Mouse (Mus musculus): ENCODE results near the gene Inhbe. TPM values are rescaled to one million over a fixed set of nuclear protein-coding genes. Genes with fewer than 3 reads are reported as not detected.

The Inhbe gene
- not detected in 2 replicates for polyA plus RNA-seq (2014; fragmentation: Nextera tagmentation; extraction: Ambion mirVana)

DNA sequence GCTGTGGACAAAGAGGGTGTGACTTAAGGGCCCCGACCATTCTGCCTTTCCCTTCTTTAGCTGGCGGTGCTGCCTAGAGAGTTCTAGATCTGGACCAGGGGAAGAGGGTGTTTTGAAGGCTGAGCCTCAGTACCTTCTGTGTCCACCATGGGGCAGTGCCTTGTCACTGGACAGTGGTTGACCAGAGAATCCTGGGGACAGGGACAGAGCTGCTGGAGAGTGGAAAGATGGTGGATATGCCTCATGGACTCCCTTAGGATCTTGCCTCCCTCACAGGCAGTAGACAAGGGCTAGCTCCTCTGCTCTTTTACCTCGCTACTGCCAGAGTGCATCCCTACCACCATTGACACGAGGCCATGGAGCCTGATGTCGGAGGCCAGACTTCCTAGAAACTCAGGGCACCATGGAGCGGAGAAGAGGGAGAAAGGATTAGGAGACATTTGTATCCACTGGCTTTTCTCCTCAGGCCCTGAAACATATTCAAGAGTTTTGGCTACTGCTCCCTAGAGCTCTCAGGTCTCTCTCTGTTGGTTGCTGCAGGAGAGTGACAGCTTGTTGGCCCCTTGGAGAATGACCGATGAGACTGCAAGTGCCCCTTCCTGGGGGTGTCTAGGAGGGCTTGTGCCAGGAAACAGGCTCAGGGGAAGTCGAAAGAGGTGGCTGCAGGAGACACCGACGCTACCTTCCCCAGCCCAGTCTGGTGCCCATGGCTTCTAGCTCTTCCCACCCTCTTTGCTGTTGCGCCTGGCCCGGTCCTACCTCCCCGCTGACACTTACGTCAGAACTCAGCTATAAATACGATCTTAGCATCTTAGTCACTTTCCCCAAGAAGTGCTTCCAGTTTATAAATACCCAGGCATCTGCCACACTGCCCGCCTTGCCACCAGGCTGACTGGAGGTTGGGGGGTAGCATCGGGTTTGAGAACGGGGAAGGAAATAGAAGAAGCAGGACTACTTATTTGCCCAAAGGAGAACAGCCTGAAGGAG, at the start of gene Inhbe:
Gene Inhbe (minus strand): TSS at position 503 of the 987 bp plus-strand sequence.
- no peak for DNase-seq (ENCODE audit: low spot score)
- 85% methylated on average over 18 of the region's 18 CpGs for WGBS
- H3K4me3 ChIP-seq (ENCODE audit: low read depth, low read length) = no peak within 1 kb of the TSS
- H3K27ac ChIP-seq (ENCODE audit: low read depth) = no peak within 1 kb of the TSS
- no peaks in the 10 kb centered on the region for H3K4me1 ChIP-seq (replicated peaks; ENCODE audit: control insufficient read depth, insufficient read depth, low read length)
- H3K9me3 ChIP-seq (ENCODE audit: control insufficient read depth, low read length) = no peaks in the 10 kb centered on the region
- H3K9ac ChIP-seq (ENCODE audit: low read length) = no peak within 1 kb of the TSS
- no peak for ATAC-seq (replicated peaks; ENCODE audit: low FRiP score, low TSS enrichment, low read depth)
- H3K36me3 ChIP-seq (ENCODE audit: control insufficient read depth, insufficient read depth, low read length) = no peaks in the 10 kb centered on the region
- H3K27me3 ChIP-seq (replicated peaks; ENCODE audit: control insufficient read depth, insufficient read depth, low read length) = 0 out of 2 replicates have a peak, but pooled peaks cover 3% of the 10 kb centered on the region
- no peak within 1 kb of the TSS for H3K4me2 ChIP-seq (ENCODE audit: low read length)

DNA sequence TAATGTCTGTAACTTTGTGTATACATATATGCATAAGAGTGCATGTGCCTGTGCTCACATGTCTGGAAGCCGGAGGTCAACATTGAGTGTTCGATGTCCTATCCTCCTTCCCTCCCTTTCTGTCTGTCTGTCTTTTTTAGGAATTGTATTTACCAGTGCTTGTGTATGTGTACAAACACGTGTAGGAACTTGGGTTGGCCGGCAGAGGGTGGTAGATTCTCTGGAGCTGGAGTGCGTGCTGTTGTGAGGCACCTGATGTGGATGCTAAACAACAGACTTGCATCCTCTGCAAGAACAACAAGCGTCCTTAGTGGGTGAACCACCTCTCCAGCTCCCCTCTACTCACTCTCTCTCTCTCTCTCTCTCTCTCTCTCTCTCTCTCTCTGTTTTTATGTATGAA, 37.6 kb upstream of the Inhbe start:
- WGBS = 85% methylated on average over 6 of the region's 6 CpGs

DNA sequence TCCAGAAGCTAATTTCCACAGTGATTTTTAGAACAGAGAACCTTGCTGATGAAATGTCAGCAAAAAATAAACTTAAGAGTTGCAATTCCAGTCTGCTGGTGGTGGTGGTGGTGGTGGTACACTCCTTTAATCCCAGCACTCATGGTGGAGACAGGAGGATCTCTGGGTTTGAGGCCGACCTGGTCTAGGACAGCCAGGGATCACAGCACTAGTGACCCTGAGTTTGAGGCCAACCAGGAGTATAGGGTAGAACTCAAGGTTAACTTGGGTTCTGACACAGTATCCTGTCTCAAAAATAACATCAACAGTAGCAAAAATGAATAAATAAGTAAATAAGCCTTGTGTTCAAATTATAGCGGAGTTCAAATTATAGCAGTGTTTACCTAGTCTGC, 27.5 kb upstream of the Inhbe start:
- H3K9me3 ChIP-seq (ENCODE audit: control insufficient read depth, low read length) = no peaks in the 10 kb centered on the region
- H3K4me3 ChIP-seq (ENCODE audit: low read depth, low read length) = peak overlapping the region; percentile 70
- H3K9ac ChIP-seq (ENCODE audit: low read length) = peak overlapping the region; percentile 84
- peak overlapping the region; percentile 74 for H3K4me2 ChIP-seq (ENCODE audit: low read length)
- 48% methylated on average over 2 of the region's 2 CpGs for WGBS
- no peak for ATAC-seq (replicated peaks; ENCODE audit: low FRiP score, low TSS enrichment, low read depth)
- H3K4me1 ChIP-seq (replicated peaks; ENCODE audit: control insufficient read depth, insufficient read depth, low read length) = peaks cover 21% of the 10 kb centered on the region
- no peak for DNase-seq (ENCODE audit: low spot score)
- no peaks in the 10 kb centered on the region for H3K27me3 ChIP-seq (replicated peaks; ENCODE audit: control insufficient read depth, insufficient read depth, low read length)
- no peaks in the 10 kb centered on the region for H3K36me3 ChIP-seq (ENCODE audit: control insufficient read depth, insufficient read depth, low read length)
- H3K27ac ChIP-seq (ENCODE audit: low read depth) = peak overlapping the region; percentile 90

More for the DNA sequence above, 37.6 kb upstream of the Inhbe start:
- Histone ChIP-seq H3K9me3 (ENCODE audit: control insufficient read depth, low read length) (no peaks in the 10 kb centered on the region), H3K4me3 (ENCODE audit: low read depth, low read length) (no peak overlapping the region), H3K4me2 (ENCODE audit: low read length) (no peak overlapping the region), H3K4me1 (replicated peaks; ENCODE audit: control insufficient read depth, insufficient read depth, low read length) (no peaks in the 10 kb centered on the region), H3K27me3 (replicated peaks; ENCODE audit: control insufficient read depth, insufficient read depth, low read length) (no peaks in the 10 kb centered on the region), H3K9ac (ENCODE audit: low read length) (no peak overlapping the region), H3K27ac (ENCODE audit: low read depth) (no peak overlapping the region), H3K36me3 (ENCODE audit: control insufficient read depth, insufficient read depth, low read length) (peaks cover 27% of the 10 kb centered on the region)
- DNase-seq (ENCODE audit: low spot score) (no peak), ATAC-seq (replicated peaks; ENCODE audit: low FRiP score, low TSS enrichment, low read depth) (no peak)

DNA sequence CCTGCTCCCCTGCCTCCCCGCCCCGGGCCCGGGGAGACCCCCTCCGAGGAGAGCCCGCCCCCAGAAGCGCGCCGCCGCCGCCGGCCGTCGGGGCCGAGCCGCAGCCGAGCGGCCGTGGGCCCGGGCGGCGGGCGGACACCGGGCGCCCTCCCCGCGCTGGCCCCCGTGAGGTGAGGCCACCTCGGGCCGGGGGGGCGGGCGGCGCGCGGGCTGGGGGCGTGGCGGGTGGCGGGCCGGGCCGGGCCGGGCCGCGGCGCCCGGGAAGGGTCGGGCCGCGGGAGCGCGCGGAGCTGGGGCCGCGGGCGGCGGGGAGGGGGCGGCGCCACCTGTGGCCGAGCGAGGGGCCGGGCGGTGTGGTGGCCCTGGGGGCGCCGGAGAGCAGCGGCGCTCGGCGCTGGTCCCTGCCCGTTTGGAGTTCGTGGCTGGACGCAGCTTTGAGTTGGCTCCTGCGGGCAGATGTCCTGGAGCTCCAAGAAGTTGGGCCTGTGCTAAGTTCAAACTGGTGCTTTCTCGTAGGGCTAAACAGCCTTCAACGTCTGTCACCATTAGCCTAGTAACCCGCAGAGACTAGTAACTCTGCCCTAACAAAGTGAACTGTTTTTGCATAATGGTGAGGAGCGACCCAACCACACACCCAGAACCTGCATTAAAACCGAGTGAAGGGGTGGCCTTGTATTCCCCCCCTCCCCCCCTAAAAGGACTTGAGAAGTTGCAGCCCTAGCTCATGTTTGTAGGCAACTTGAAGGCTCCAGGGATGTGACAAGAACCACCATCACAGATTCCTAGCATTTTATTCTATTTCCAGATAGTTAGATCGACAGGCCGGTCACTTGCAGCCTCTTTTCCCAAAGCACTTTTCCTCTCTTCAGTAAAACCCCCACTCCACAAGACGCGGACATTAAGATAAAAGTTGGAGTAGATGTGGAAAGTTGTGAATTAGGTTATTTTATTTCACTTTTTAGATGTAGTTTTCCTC, 26.8 kb upstream of the Inhbe start:
- 1% methylated on average over 58 of the region's 79 CpGs for WGBS
- DNase-seq (ENCODE audit: low spot score) (peak; percentile 84), ATAC-seq (replicated peaks; ENCODE audit: low FRiP score, low TSS enrichment, low read depth) (peak; percentile 83)
- Histone ChIP-seq H3K27me3 (replicated peaks; ENCODE audit: control insufficient read depth, insufficient read depth, low read length) (no peaks in the 10 kb centered on the region), H3K9me3 (ENCODE audit: control insufficient read depth, low read length) (no peaks in the 10 kb centered on the region), H3K4me1 (replicated peaks; ENCODE audit: control insufficient read depth, insufficient read depth, low read length) (peaks cover 18% of the 10 kb centered on the region), H3K27ac (ENCODE audit: low read depth) (peak overlapping the region; percentile 90), H3K4me3 (ENCODE audit: low read depth, low read length) (peak overlapping the region; percentile 70), H3K9ac (ENCODE audit: low read length) (peak overlapping the region; percentile 84), H3K4me2 (ENCODE audit: low read length) (peak overlapping the region; percentile 74), H3K36me3 (ENCODE audit: control insufficient read depth, insufficient read depth, low read length) (no peaks in the 10 kb centered on the region)

DNA sequence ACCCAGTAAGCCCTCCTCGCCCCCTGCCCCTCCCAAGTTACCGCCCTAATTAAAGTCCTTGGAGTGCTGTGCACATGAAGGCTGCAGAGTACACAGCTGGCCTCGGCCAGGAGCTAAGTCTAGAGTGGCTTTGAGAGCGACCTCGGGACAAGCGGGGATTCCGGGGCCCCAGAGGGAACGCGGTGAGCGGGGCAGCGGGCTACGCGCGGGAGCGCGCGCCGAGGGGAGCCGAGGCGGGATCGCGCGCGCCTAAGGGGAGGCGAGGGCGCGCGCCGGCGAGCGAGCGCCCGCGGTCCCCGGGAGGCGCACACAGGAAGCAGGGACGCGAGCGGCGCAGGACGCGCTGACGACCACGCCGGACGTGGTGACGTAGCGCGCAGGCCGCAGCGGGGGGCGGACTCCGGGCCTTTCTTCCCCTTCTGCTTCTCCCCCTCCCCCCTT, 26.1 kb upstream of the Inhbe start, which contains the start of gene R3hdm2:
Gene R3hdm2 (plus strand): TSS at position 77 of the 441 bp plus-strand sequence.
- ATAC-seq (replicated peaks; ENCODE audit: low FRiP score, low TSS enrichment, low read depth) = peak; percentile 97

DNA sequence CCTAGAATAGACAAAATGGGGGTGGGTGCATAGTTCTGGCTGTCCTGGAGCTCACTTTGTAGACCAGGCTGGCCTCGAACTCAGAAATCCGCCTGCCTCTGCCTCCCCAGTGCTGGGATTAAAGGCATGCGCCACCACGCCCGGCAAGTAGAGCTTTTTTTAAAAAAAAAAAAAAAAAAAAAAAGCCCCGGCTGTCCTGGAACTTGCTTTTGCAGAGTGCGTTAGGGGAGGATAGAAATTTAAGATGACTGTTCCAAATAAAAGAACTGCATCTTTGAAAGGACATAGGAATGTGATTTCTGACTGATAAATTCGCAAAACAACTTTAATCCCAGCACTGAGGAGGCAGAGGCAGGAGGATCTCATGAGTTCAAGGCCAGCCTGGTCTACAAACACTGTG, 25.4 kb upstream of the Inhbe start:
- Histone ChIP-seq H3K9ac (ENCODE audit: low read length) (no peak overlapping the region; the same call in 1 of the 2 replicates), H3K27me3 (replicated peaks; ENCODE audit: control insufficient read depth, insufficient read depth, low read length) (no peaks in the 10 kb centered on the region), H3K4me1 (replicated peaks; ENCODE audit: control insufficient read depth, insufficient read depth, low read length) (peaks cover 14% of the 10 kb centered on the region), H3K4me2 (ENCODE audit: low read length) (peak overlapping the region; percentile 56), H3K36me3 (ENCODE audit: control insufficient read depth, insufficient read depth, low read length) (no peaks in the 10 kb centered on the region), H3K9me3 (ENCODE audit: control insufficient read depth, low read length) (no peaks in the 10 kb centered on the region), H3K27ac (ENCODE audit: low read depth) (peak overlapping the region; percentile 90; the same call in 1 of the 2 replicates), H3K4me3 (ENCODE audit: low read depth, low read length) (peak overlapping the region; percentile 70)
- no peak for DNase-seq (ENCODE audit: low spot score)
- 88% methylated on average over 8 of the region's 8 CpGs for WGBS
- no peak for ATAC-seq (replicated peaks; ENCODE audit: low FRiP score, low TSS enrichment, low read depth)

More for the DNA sequence above, 26.1 kb upstream of the Inhbe start, which contains the start of gene R3hdm2:
- peak within 1 kb of the TSS; percentile 90 for H3K27ac ChIP-seq (ENCODE audit: low read depth)
- H3K27me3 ChIP-seq (replicated peaks; ENCODE audit: control insufficient read depth, insufficient read depth, low read length) = no peaks in the 10 kb centered on the region
- DNase-seq (ENCODE audit: low spot score) = peak; percentile 91
- H3K4me1 ChIP-seq (replicated peaks; ENCODE audit: control insufficient read depth, insufficient read depth, low read length) = peaks cover 14% of the 10 kb centered on the region
- H3K9ac ChIP-seq (ENCODE audit: low read length) = peak within 1 kb of the TSS; percentile 84
- peak within 1 kb of the TSS; percentile 74 for H3K4me2 ChIP-seq (ENCODE audit: low read length)
- H3K4me3 ChIP-seq (ENCODE audit: low read depth, low read length) = peak within 1 kb of the TSS; percentile 70
- H3K9me3 ChIP-seq (ENCODE audit: control insufficient read depth, low read length) = no peaks in the 10 kb centered on the region
- no peaks in the 10 kb centered on the region for H3K36me3 ChIP-seq (ENCODE audit: control insufficient read depth, insufficient read depth, low read length)
- WGBS = under 1% methylated on average over 36 of the region's 53 CpGs

DNA sequence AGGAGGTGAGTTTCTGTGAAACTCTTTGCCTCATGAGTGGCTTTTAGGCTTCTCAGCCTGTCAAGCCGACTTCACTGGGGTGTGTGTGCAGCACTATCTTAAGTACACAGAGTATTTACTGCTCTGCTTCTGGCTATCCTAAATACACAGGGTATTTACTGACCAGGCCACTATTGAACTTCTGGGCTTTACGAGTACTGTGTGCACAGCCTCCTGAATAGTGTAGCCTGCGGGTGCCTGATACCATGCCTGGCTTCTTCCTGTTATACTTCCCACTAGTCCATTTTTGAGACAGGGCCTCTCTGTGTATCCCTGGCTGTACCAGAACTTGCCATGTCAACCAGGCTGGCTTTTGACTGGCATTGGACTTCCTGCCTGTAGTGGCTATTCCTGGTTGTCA, 23.5 kb upstream of the Inhbe start:
- Histone ChIP-seq H3K27ac (ENCODE audit: low read depth) (no peak overlapping the region), H3K9ac (ENCODE audit: low read length) (no peak overlapping the region), H3K36me3 (ENCODE audit: control insufficient read depth, insufficient read depth, low read length) (no peaks in the 10 kb centered on the region), H3K4me2 (ENCODE audit: low read length) (no peak overlapping the region), H3K9me3 (ENCODE audit: control insufficient read depth, low read length) (no peaks in the 10 kb centered on the region), H3K27me3 (replicated peaks; ENCODE audit: control insufficient read depth, insufficient read depth, low read length) (no peaks in the 10 kb centered on the region), H3K4me1 (replicated peaks; ENCODE audit: control insufficient read depth, insufficient read depth, low read length) (peaks cover 10% of the 10 kb centered on the region), H3K4me3 (ENCODE audit: low read depth, low read length) (no peak overlapping the region)
- 65% methylated on average over 3 of the region's 3 CpGs for WGBS
- DNase-seq (ENCODE audit: low spot score) (no peak), ATAC-seq (replicated peaks; ENCODE audit: low FRiP score, low TSS enrichment, low read depth) (no peak)

DNA sequence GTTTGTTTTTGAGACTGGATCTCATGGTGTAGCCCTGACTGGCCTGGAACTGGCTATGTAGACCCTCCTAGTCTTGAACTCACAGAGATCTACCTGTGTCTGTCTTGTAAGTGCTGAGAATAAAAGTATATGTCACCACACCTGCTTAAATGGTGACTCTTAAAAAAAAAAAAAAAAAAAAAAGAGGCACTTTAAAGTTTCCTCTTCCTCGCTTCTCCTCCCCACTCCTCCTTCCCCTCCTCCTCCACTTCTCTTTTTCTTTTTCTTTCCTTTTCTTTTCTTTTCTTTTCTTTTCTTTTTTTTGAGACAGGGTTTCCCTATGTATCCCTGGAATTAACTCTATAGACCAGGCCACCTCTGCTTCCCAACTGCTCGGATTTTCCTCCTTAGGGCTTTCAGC, 16.8 kb upstream of the Inhbe start:
- Histone ChIP-seq H3K36me3 (ENCODE audit: control insufficient read depth, insufficient read depth, low read length) (no peaks in the 10 kb centered on the region), H3K9ac (ENCODE audit: low read length) (no peak overlapping the region), H3K27me3 (replicated peaks; ENCODE audit: control insufficient read depth, insufficient read depth, low read length) (no peaks in the 10 kb centered on the region), H3K4me1 (replicated peaks; ENCODE audit: control insufficient read depth, insufficient read depth, low read length) (peaks cover 4% of the 10 kb centered on the region; the same call in 1 of the 2 replicates), H3K27ac (ENCODE audit: low read depth) (no peak overlapping the region), H3K4me3 (ENCODE audit: low read depth, low read length) (no peak overlapping the region), H3K4me2 (ENCODE audit: low read length) (no peak overlapping the region), H3K9me3 (ENCODE audit: control insufficient read depth, low read length) (no peaks in the 10 kb centered on the region)
- no peak for ATAC-seq (replicated peaks; ENCODE audit: low FRiP score, low TSS enrichment, low read depth)
- 83% methylated on average over 2 of the region's 2 CpGs for WGBS
- DNase-seq (ENCODE audit: low spot score) = no peak

Data from intestine, embryonic 14.5 days (tissue).